Mouse (Mus musculus) duodenum, adult 2 months (tissue): ENCODE results near the gene Madcam1. TPM values are rescaled to one million over a fixed set of nuclear protein-coding genes. Genes with fewer than 3 reads are reported as not detected.

Source experiments
- polyA plus RNA-seq: library from polyadenylated mRNA; depleted of rRNA; stranded (reverse); fragments of >200 nt; gene quantifications from 2 replicates; pipeline ENCODE4 v1.2.3, GENCODE M21; 2012; ENCODE audit warnings: low replicate concordance; rRNA removed

The Madcam1 gene
- polyA plus RNA-seq = 6.5 and 9.9 TPM in 2 replicates

DNA sequence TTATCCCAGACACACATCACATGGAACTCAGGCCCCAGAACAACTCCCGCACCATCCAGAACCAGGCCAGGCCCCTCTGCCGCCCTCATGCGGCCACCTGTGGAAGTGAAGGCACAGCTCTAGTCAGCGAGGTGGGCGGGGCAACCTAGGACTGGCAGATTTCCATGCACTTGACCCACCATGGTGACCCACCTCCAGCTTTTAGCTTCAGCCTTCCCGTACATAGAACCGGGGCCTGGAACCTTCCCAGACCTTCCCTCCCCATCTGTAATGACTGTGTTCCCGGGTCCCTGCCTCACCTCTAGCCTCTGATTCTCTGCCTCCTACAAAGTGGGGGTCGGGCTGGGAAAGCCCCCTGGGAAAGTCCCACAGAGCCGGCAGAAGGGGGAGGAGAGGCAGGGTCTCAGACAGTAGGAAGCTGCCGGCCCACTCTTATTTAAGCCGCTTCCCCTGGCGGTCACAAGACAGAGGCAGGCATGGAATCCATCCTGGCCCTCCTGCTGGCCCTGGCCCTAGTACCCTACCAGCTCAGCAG, at the start of gene Madcam1:
TSS of gene Madcam1 (plus strand) at position 429 of the 535 bp plus-strand sequence.

DNA sequence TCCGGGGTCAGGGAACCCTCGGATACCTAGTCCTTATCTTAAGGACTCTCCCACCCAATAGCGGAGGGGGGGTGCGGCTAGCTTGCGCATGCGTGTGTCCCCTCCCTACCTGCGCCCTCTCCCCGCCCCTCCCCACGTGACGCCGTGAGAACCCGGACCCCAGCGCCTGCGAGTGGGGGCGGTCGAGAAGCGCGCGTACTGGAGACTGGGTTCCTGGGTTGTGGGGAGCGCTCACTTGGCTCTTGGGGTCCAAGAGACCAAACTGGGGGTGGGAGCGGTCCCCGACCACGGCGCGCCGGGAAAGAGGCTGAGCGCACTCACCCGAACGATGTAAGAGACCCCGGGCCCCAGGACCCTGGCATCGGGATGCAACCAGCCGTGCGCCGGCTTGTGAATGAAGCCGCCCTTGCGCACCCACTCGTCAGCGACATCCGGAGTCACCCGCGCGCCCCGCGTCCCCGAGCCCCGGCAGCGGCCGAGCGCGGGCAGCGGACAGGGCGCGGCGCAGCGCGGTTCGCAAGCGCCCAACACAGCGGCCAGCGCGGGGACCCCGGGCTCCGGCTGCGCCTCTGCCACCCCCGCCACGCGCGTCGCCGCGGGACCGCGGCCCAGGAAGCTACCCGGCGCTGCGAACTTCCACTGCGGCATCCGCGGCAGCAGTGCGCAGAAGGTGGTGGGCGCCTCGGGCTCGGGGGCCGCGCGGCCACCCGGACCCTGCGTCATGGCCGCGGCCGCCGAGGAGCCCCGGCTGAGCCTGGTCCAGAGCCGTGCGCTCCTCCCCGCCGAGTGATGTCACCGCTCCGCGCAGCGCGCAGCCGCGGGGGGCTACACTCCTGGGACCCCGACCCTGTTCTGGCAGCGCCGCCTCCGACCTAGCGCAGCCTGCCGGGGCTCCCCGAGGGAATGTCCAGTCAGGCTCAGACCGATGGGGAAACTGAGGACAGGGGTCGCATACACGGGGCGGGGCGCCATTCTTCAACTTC, 26.9 kb upstream of the Madcam1 start, which contains the start of gene Shc2:
TSS of gene Shc2 (minus strand) at position 791 of the 983 bp plus-strand sequence.

DNA sequence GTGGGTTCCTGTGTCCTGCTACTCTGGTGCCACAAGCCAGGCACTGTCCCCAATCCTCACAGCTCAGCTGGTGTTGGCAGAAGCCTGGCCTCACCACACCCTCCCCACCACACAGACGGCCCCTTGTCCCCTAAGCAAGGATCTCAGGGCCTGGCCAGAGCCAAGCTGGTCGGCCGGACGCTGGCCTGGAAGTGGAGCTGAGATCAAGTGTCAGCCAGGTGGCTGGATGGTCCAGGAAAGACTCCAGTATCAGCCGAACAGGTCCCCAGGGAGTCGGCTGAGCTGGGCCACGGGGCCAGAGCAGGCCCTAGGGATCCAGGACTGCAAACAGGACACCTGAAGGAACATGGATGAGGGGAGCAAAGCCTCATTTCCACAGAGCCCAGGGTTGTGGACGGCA, 18.6 kb upstream of the Madcam1 start, which contains the start of gene Odf3l2:
TSS of gene Odf3l2 (minus strand) at position 28 of the 400 bp plus-strand sequence.

DNA sequence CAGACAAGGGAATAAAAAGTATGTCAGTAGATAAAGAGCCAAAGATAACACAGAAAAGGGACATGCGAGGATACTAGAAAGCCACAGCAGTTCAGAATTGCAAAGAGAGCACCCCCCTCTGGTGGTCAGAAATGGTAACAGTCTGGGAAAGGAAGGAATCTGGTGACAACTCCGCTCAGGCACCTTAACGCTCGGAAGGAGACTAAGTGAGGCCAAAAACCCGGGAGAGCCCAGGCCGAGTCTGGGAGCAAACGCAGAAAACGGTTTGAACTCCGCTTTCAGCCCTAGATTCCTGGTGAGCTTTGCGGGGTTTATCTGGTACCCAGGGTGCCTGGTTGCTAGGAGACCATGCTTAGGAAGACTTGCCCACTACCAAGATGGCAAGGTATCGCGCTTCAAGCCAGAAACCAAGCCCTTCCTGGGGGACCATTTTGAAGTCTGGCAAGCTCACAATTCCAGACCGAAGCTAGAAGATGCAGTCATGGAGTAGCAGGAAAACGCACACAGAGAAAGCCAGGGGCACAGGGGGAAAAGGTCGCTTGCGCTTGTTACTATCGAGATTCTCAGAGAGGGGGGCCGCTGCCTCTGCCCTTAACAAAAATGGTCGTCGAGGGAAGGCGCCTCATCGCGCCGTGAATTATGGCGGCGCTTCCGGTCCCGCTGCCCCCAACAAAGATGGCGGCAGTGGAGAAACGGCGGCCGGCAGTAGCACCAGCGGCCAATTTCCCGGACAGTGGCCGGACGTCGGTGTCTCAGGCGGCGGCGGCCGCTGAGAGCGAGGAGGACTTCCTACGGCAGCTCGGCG, 4.6 kb downstream of the Madcam1 start, which contains the start of gene Tpgs1:
TSS of gene Tpgs1 (plus strand) at position 599 of the 805 bp plus-strand sequence.

DNA sequence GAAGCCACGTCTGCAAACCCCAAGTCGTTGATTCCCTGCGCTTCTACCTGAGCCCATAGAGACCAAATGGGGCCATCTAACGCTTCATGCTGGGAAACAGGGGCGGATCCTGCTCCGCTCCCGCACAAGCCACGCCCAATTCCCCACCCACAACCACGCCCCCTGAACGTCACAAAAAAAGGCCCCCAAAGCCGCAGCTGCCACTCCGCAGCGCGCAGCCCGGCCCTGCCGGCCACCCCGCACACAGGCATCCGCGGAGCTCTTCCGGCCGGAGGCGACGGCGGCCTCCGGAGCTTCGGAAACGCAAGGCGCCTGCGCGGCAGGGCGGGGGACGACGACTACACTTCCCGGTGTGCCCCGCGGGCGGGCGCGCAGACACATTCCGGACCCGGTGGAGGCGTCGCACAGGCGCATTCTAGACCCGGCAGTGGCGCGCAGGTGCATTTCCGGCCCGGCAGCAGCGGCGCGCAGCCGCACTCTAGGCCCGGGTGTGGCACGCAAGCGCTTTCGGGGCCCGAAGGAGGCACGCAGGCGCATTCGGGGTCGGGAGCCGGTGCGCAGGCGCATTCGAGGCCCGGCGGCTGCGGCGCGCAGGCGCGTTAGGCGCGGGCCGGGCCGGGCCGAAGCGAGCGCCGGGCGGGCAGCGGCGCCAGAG, 17.4 kb downstream of the Madcam1 start, which contains the start of gene Cdc34:
TSS of gene Cdc34 (plus strand) at position 605 of the 655 bp plus-strand sequence.

DNA sequence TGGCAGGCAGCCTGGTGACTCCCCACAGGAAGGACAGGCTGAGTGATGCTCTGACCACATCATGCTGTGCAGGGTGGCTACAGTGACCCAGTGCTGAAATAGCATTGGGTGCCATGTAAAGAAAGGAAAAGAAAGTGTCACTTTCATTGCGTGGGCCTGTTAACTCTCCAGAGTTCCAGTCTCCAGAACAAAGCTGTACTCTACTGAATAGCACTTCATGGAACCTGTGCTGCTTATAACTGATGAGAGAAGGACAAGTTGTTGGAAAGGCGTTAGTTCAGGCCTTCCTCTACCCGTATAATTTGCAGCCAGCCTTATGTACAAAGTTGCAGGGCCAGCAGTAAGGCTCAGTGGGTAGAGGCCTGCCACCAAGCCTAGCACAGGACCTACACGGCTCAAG, 24.4 kb downstream of the Madcam1 start, which contains the start of gene Gzmm:
TSS of gene Gzmm (plus strand) at position 301 of the 400 bp plus-strand sequence.

DNA sequence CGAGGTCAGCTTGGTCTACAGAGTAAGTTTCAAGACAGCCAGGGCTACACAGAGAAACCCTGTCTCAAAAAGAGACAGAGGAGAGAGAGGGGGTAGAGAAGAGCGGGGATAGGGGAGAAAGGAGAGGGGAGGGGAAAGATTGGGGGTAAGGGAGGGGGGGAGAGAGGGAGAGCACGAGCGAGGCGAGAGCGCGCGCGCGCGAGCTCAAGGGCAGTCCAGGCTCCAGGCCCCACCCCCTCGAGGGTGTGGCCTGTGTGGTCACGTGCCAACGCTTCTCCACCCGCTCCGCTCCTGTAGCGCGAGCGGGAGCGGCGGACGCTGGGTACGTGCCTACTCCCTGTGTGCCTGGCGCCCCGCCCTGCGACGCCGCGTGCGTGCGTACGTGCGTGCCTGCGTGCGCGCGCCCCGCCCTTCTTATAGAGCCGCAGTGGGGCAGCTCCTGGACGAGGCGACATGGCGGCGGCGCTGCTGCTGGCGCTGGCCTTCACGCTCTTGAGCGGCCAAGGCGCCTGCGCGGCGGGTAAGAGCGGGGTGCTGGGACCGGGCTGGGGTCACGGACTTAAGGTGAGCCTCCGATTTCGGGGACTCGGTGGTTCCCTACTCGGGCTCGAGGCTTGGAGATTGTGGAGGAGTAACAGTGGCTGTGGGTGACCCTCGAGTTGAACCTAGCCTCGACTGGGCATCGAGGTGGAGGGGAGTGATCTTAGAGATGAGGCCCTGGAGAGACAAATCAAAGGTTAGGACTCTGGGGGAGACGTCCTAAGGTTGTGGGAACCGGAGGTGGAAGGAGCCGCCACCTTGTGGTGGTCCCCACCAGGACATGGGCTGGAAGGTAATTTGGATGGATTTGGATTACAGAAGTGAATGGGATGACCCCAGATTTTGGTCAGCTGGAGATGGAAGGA, 40.0 kb downstream of the Madcam1 start, which contains the start of gene Bsg:
TSS of gene Bsg (plus strand) at position 427 of the 905 bp plus-strand sequence.

GRCm38 (mm10) chr10:79716254-79716987, 52.1 kb downstream of the Madcam1 start, which contains the start of gene Hcn2:
Gene Hcn2, plus strand, starts transcription at chr10:79716634.

Other genes starting within 250 kb of the Madcam1 start
- gene Vmn2r83, start 195.8 kb upstream of the Madcam1 start, polyA plus RNA-seq = not detected in 2 replicates
- 227 and 464 TPM in 2 replicates for gene Plpp2, start 130.8 kb upstream of the Madcam1 start, polyA plus RNA-seq
- 87.0 and 107 TPM in 2 replicates for gene Mier2, start 109.4 kb upstream of the Madcam1 start, polyA plus RNA-seq
- gene Theg, start 77.2 kb upstream of the Madcam1 start, polyA plus RNA-seq = not detected in 2 replicates
- 0.84 and 1.1 TPM in 2 replicates for gene C2cd4c, start 50.5 kb upstream of the Madcam1 start, polyA plus RNA-seq
- gene Shc2, start 26.6 kb upstream of the Madcam1 start, polyA plus RNA-seq = 1.3 and 2.5 TPM in 2 replicates
- gene Odf3l2, start 18.8 kb upstream of the Madcam1 start, polyA plus RNA-seq = not detected in 2 replicates
- gene Tpgs1, start 4.8 kb downstream of the Madcam1 start, polyA plus RNA-seq = 80.2 and 108 TPM in 2 replicates
- gene Cdc34, start 17.6 kb downstream of the Madcam1 start, polyA plus RNA-seq = 199 and 293 TPM in 2 replicates
- 0.37 TPM in 1 of 2 replicates, not detected in the other for gene Gzmm, start 24.5 kb downstream of the Madcam1 start, polyA plus RNA-seq
- 528 and 1,060 TPM in 2 replicates for gene Bsg, start 39.9 kb downstream of the Madcam1 start, polyA plus RNA-seq
- gene Hcn2, start 52.1 kb downstream of the Madcam1 start, polyA plus RNA-seq = 8.5 and 24.2 TPM in 2 replicates
- 47.7 and 62.9 TPM in 2 replicates for gene Polrmt, start 82.0 kb downstream of the Madcam1 start, polyA plus RNA-seq
- not detected in 2 replicates for gene Fgf22, start 90.5 kb downstream of the Madcam1 start, polyA plus RNA-seq
- gene Rnf126, start 102.4 kb downstream of the Madcam1 start, polyA plus RNA-seq = 161 and 229 TPM in 2 replicates
- 11.5 and 11.9 TPM in 2 replicates for gene Fstl3, start 112.7 kb downstream of the Madcam1 start, polyA plus RNA-seq
- 0.27 and 0.59 TPM in 2 replicates for gene Prss57, start 126.4 kb downstream of the Madcam1 start, polyA plus RNA-seq
- 17.2 and 27.7 TPM in 2 replicates for gene Palm, start 129.0 kb downstream of the Madcam1 start, polyA plus RNA-seq
- 97.3 and 216 TPM in 2 replicates for gene Misp, start 156.4 kb downstream of the Madcam1 start, polyA plus RNA-seq
- gene Ptbp1, start 189.9 kb downstream of the Madcam1 start, polyA plus RNA-seq = 156 and 209 TPM in 2 replicates
- gene Prtn3, start 209.9 kb downstream of the Madcam1 start, polyA plus RNA-seq = 3.8 and 5.3 TPM in 2 replicates
- gene Plppr3, start 210.1 kb downstream of the Madcam1 start, polyA plus RNA-seq = 6.1 and 11.4 TPM in 2 replicates
- not detected in 2 replicates for gene Elane, start 221.7 kb downstream of the Madcam1 start, polyA plus RNA-seq
- gene Cfd, start 226.3 kb downstream of the Madcam1 start, polyA plus RNA-seq = 12.8 and 564 TPM in 2 replicates
- 44.8 and 49.2 TPM in 2 replicates for gene Med16, start 244.4 kb downstream of the Madcam1 start, polyA plus RNA-seq
- gene Gm26602, start 246.3 kb downstream of the Madcam1 start, polyA plus RNA-seq = not detected in 2 replicates